Mouse (Mus musculus) kidney, adult 18-20 months (tissue): Measurements from ENCODE around the gene Prorsd1.
"Not testable (repeated sequence)": the region's sequence is repeated elsewhere in the genome, so short reads cannot be mapped to it uniquely, and the experiment has no call there.

Source experiments
- DNase-seq: peaks from one replicate; pipeline ENCODE4 v3.0.0; 2021

Prorsd1 gene

GRCm38 (mm10) chr11:29514682-29515412, at the start of gene Prorsd1:
TSS of gene Prorsd1 (minus strand) at chr11:29515033.
- DNase-seq: peak; percentile 92

- no peak for DNase-seq
These were observed 48.6 kb upstream of the Prorsd1 start for GRCm38 (mm10) chr11:29563406-29563805.

GRCm38 (mm10) chr11:29560990-29561389, 46.2 kb upstream of the Prorsd1 start:
- DNase-seq: no peak

GRCm38 (mm10) chr11:29560452-29560851, 45.6 kb upstream of the Prorsd1 start:
- no peak for DNase-seq

- DNase-seq: no peak
These were observed 34.6 kb upstream of the Prorsd1 start for GRCm38 (mm10) chr11:29549425-29549778.

- DNase-seq: no peak
These were observed 33.9 kb upstream of the Prorsd1 start for GRCm38 (mm10) chr11:29548504-29549424.

GRCm38 (mm10) chr11:29547752-29548503, 33.1 kb upstream of the Prorsd1 start, which contains the start of the genes Clhc1 and Rps27a:
TSS of gene Clhc1 (plus strand) at chr11:29547950.
TSS of gene Rps27a (minus strand) at chr11:29548109.
- DNase-seq: peak; percentile 96

GRCm38 (mm10) chr11:29547249-29547751, 32.5 kb upstream of the Prorsd1 start:
- no peak for DNase-seq

- DNase-seq: no peak
These were observed 31.9 kb upstream of the Prorsd1 start for GRCm38 (mm10) chr11:29546762-29547161.

- not testable (repeated sequence) for DNase-seq
These were observed 31.5 kb upstream of the Prorsd1 start for GRCm38 (mm10) chr11:29546297-29546696.

GRCm38 (mm10) chr11:29545150-29545752, 30.4 kb upstream of the Prorsd1 start:
- not testable (repeated sequence) for DNase-seq

- DNase-seq: no peak
These were observed 29.6 kb upstream of the Prorsd1 start for GRCm38 (mm10) chr11:29544225-29544945.

- no peak for DNase-seq
These were observed 23.4 kb upstream of the Prorsd1 start for GRCm38 (mm10) chr11:29538201-29538600.

- peak; percentile 86 for DNase-seq
These were observed 11.4 kb upstream of the Prorsd1 start, which contains the start of gene Mtif2 for GRCm38 (mm10) chr11:29525988-29526794. TSS of gene Mtif2 (plus strand) at chr11:29526408.

- no peak for DNase-seq
These were observed 530 bp downstream of the Prorsd1 start for GRCm38 (mm10) chr11:29514325-29514681.

GRCm38 (mm10) chr11:29512818-29513535, 1.9 kb downstream of the Prorsd1 start:
- DNase-seq: no peak

GRCm38 (mm10) chr11:29509421-29509820, 5.4 kb downstream of the Prorsd1 start:
- DNase-seq: no peak

GRCm38 (mm10) chr11:29504899-29505625, 9.8 kb downstream of the Prorsd1 start:
- DNase-seq: no peak
